Mouse (Mus musculus): ENCODE data around the gene Hyls1.

Gene Hyls1

GRCm38 (mm10) chr9:35522821-35523515 is 47.2 kb downstream of the Hyls1 start:
- TF ChIP-seq NANOG (IDR thresholded peaks at IDR 0.05; ENCODE audit: borderline replicate concordance, low read length), result no peak
- TF ChIP-seq CTCF (conservative IDR thresholded peaks at IDR 0.05; ENCODE audit: low read length), result no peak
- no peak for TF ChIP-seq POU5F1 (IDR thresholded peaks at IDR 0.05; ENCODE audit: borderline replicate concordance, low read length)
- H3K4me3 ChIP-seq (replicated peaks; ENCODE audit: low read length), result no peak overlapping the region
- H3K9me3 ChIP-seq (ENCODE audit: low read length), result no peaks in the 10 kb centered on the region
- H3K4me1 ChIP-seq (replicated peaks; ENCODE audit: low read depth, low read length), result peaks cover 13% of the 10 kb centered on the region
- H3K27me3 ChIP-seq (ENCODE audit: insufficient read depth, low read length), result peaks cover 4% of the 10 kb centered on the region; the same call in 1 of the 2 replicates
- H3K36me3 ChIP-seq (ENCODE audit: insufficient read depth, low read length), result no peaks in the 10 kb centered on the region

DNA sequence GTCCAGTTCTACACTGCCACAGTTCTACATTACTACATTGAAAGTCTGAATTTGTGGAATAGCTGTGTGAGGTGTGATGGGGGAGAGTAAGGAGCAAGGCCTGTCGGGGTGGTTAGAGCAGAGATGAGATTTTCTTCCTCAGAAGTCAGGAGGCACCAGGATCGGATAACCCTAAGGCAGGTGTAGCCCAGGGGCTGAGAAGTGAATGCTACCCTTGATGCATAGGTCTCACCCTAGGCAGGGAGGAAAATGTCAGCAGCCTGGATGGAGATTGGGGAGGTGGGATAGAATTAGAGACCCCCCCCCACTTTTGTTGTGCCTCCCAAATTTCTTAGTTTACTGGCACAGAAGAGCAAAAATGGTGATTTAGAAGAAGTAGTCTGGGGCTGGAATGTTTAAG is 48.0 kb downstream of the Hyls1 start:
- Histone ChIP-seq H3K4me1 (replicated peaks; ENCODE audit: low read depth, low read length) (peaks cover 13% of the 10 kb centered on the region), H3K36me3 (ENCODE audit: insufficient read depth, low read length) (no peaks in the 10 kb centered on the region), H3K9me3 (ENCODE audit: low read length) (no peaks in the 10 kb centered on the region), H3K4me3 (replicated peaks; ENCODE audit: low read length) (no peak overlapping the region), H3K27me3 (ENCODE audit: insufficient read depth, low read length) (peaks cover 4% of the 10 kb centered on the region; the same call in 1 of the 2 replicates)
- TF ChIP-seq CTCF (conservative IDR thresholded peaks at IDR 0.05; ENCODE audit: low read length) (no peak), POU5F1 (IDR thresholded peaks at IDR 0.05; ENCODE audit: borderline replicate concordance, low read length) (no peak), NANOG (IDR thresholded peaks at IDR 0.05; ENCODE audit: borderline replicate concordance, low read length) (no peak)

DNA sequence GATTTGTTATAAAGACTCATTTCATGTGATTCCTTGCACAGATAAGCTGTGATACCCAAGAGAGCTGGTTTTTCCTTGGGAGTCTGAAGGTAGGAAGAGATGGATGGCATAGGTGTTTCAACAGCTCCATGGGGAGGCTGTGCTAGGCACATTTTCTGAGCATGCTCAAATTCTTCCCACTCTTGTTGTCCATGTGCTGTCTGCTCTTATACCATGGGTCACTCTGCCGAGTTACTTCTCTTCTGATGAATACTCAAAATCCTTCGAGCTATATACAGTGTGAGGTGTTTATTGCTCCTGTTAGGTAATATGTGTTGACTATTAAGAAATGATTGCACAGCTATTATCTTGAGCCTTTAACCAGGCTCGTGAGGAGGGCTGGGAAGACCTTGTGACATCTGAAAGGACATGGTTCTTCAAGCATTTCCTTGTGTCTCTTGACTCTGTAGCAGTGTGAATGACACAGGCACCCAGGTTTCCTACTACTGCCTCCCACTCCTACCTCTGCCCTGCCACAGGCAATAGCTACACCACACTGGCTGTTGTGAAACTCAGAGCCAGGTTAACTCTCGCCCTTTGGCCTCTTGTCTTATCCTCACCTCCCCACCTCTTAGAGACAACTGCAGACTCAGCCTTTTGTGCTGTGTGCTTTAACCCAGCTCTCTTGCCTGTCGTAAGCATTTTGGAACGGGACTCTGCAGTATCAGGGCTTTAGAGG is 49.4 kb downstream of the Hyls1 start:
- Histone ChIP-seq H3K4me3 (replicated peaks; ENCODE audit: low read length) (no peak overlapping the region), H3K36me3 (ENCODE audit: insufficient read depth, low read length) (no peaks in the 10 kb centered on the region), H3K4me1 (replicated peaks; ENCODE audit: low read depth, low read length) (peaks cover 13% of the 10 kb centered on the region), H3K27me3 (ENCODE audit: insufficient read depth, low read length) (peaks cover 4% of the 10 kb centered on the region; the same call in 1 of the 2 replicates), H3K9me3 (ENCODE audit: low read length) (no peaks in the 10 kb centered on the region)
- TF ChIP-seq POU5F1 (IDR thresholded peaks at IDR 0.05; ENCODE audit: borderline replicate concordance, low read length) (no peak), NANOG (IDR thresholded peaks at IDR 0.05; ENCODE audit: borderline replicate concordance, low read length) (no peak), CTCF (conservative IDR thresholded peaks at IDR 0.05; ENCODE audit: low read length) (no peak)

GRCm38 (mm10) chr9:35518169-35518568 is 52.0 kb downstream of the Hyls1 start, which contains the start of gene Gm1113:
Gene Gm1113, minus strand, starts transcription at chr9:35518269.
- Histone ChIP-seq H3K4me3 (replicated peaks; ENCODE audit: low read length) (no peak within 1 kb of the TSS), H3K27me3 (ENCODE audit: insufficient read depth, low read length) (peaks cover 4% of the 10 kb centered on the region; the same call in 1 of the 2 replicates), H3K9me3 (ENCODE audit: low read length) (no peaks in the 10 kb centered on the region), H3K36me3 (ENCODE audit: insufficient read depth, low read length) (no peaks in the 10 kb centered on the region), H3K4me1 (replicated peaks; ENCODE audit: low read depth, low read length) (peaks cover under 1% of the 10 kb centered on the region; the same call in 1 of the 2 replicates)
- TF ChIP-seq POU5F1 (IDR thresholded peaks at IDR 0.05; ENCODE audit: borderline replicate concordance, low read length), result no peak
- TF ChIP-seq NANOG (IDR thresholded peaks at IDR 0.05; ENCODE audit: borderline replicate concordance, low read length), result no peak
- TF ChIP-seq CTCF (conservative IDR thresholded peaks at IDR 0.05; ENCODE audit: low read length), result no peak

GRCm38 (mm10) chr9:35516711-35517110 is 53.5 kb downstream of the Hyls1 start:
- Histone ChIP-seq H3K36me3 (ENCODE audit: insufficient read depth, low read length) (no peaks in the 10 kb centered on the region), H3K4me1 (replicated peaks; ENCODE audit: low read depth, low read length) (no peaks in the 10 kb centered on the region), H3K27me3 (ENCODE audit: insufficient read depth, low read length) (peaks cover 4% of the 10 kb centered on the region; the same call in 1 of the 2 replicates), H3K4me3 (replicated peaks; ENCODE audit: low read length) (no peak overlapping the region), H3K9me3 (ENCODE audit: low read length) (no peaks in the 10 kb centered on the region)
- TF ChIP-seq POU5F1 (IDR thresholded peaks at IDR 0.05; ENCODE audit: borderline replicate concordance, low read length), result no peak
- no peak for TF ChIP-seq CTCF (conservative IDR thresholded peaks at IDR 0.05; ENCODE audit: low read length)
- no peak for TF ChIP-seq NANOG (IDR thresholded peaks at IDR 0.05; ENCODE audit: borderline replicate concordance, low read length)

GRCm38 (mm10) chr9:35516182-35516581 is 54.0 kb downstream of the Hyls1 start:
- Histone ChIP-seq H3K4me1 (replicated peaks; ENCODE audit: low read depth, low read length) (no peaks in the 10 kb centered on the region), H3K27me3 (ENCODE audit: insufficient read depth, low read length) (peaks cover 4% of the 10 kb centered on the region; the same call in 1 of the 2 replicates), H3K36me3 (ENCODE audit: insufficient read depth, low read length) (no peaks in the 10 kb centered on the region), H3K4me3 (replicated peaks; ENCODE audit: low read length) (no peak overlapping the region), H3K9me3 (ENCODE audit: low read length) (no peaks in the 10 kb centered on the region)
- TF ChIP-seq CTCF (conservative IDR thresholded peaks at IDR 0.05; ENCODE audit: low read length), result no peak
- TF ChIP-seq NANOG (IDR thresholded peaks at IDR 0.05; ENCODE audit: borderline replicate concordance, low read length), result no peak
- TF ChIP-seq POU5F1 (IDR thresholded peaks at IDR 0.05; ENCODE audit: borderline replicate concordance, low read length), result no peak

DNA sequence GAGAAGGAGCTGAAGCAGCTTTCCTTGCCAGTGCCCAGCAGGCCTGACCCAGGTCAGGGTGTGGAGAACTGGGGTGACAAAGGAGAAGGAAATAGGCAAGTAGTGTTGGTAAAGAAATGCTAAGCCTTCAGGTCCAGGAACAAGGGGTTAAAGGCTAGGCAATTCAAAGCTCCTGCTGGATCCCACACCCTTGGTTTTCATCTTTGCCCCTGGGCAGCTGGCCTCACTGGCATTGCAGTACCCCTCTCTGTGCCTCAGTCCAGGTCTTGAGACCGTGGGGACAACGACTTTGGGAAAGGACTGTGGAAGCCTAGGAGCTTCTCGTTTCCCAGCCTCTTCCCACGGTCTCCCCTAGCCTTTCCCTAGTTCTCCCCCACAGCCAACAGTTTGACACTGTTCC is 56.3 kb downstream of the Hyls1 start:
- Histone ChIP-seq H3K27me3 (ENCODE audit: insufficient read depth, low read length) (no peaks in the 10 kb centered on the region; the same call in none of the 2 replicates), H3K36me3 (ENCODE audit: insufficient read depth, low read length) (no peaks in the 10 kb centered on the region), H3K9me3 (ENCODE audit: low read length) (no peaks in the 10 kb centered on the region), H3K4me1 (replicated peaks; ENCODE audit: low read depth, low read length) (no peaks in the 10 kb centered on the region), H3K4me3 (replicated peaks; ENCODE audit: low read length) (no peak overlapping the region)
- TF ChIP-seq CTCF (conservative IDR thresholded peaks at IDR 0.05; ENCODE audit: low read length) (no peak), NANOG (IDR thresholded peaks at IDR 0.05; ENCODE audit: borderline replicate concordance, low read length) (no peak), POU5F1 (IDR thresholded peaks at IDR 0.05; ENCODE audit: borderline replicate concordance, low read length) (no peak)
